In genomic region chr3:121577641-121578040, GRCm38 (mm10) we compare ENCODE assay signal across 11 mouse cellular contexts. TPM values are rescaled to one million over a fixed set of nuclear protein-coding genes. Genes with fewer than 3 reads are reported as not detected.
DNase-seq lines count a peak whose midpoint lies in the region; ATAC-seq and TF ChIP-seq lines count a peak whose summit lies in the region.
"Had no signal": no experiment of that assay in that cellular context is flagged by ENCODE, and none has a peak within 500 bp of the region (broad histone marks: within the 10 kb centered on the region; RNA-seq: fewer than 3 reads in every experiment).

No protein-coding gene starts in this region.

- H3K9me3 ChIP-seq in heart, embryonic 13.5 days: no peaks in the 10 kb centered on the region
- no peaks in the 10 kb centered on the region for H3K9me3 ChIP-seq in lung, embryonic 14.5 days (ENCODE audit: low read depth, low read length)
- H3K9me3 ChIP-seq in embryonic facial prominence, embryonic 15.5 days (replicated peaks): no peaks in the 10 kb centered on the region

- WGBS in heart, embryonic 13.5 days: 79% methylated on average over 5 of the region's 5 CpGs
- whole genome bisulfite sequencing in lung, embryonic 14.5 days: 83% methylated on average over 5 of the region's 5 CpGs
- 70% methylated on average over 5 of the region's 5 CpGs for WGBS in embryonic facial prominence, embryonic 15.5 days
- WGBS in small intestine, adult 2 months: 87% methylated on average over 5 of the region's 5 CpGs

- intact Hi-C loops in heart, postnatal 10 days (cut with DNase I): no loop called here

- no peak for DNase-seq in heart, postnatal 10 days
- no peak for DNase-seq in lung, embryonic 14.5 days
- no peak for DNase-seq in lung, postnatal 14 days
- DNase-seq in cerebellum, adult 8-10 months: no peak
- no peak for DNase-seq in adrenal gland, postnatal 4 days (ENCODE audit: low spot score in 2 of 2)
- DNase-seq: B cell, adult 2 months; right cerebral cortex, adult 18-20 months had no signal

- TF ChIP-seq CTCF in lung, embryonic 14.5 days (IDR thresholded peaks at IDR 0.05; ENCODE audit: low read depth): no peak
- TF ChIP-seq CTCF in small intestine, adult 2 months (IDR thresholded peaks at IDR 0.05; ENCODE audit: extremely low read depth, insufficient read length, insufficient replicate concordance, low read depth, low read length): no peak

- no peak overlapping the region for H3K4me2 ChIP-seq in heart, embryonic 13.5 days
- no peak overlapping the region for H3K4me2 ChIP-seq in lung, embryonic 14.5 days
- no peak overlapping the region for H3K4me2 ChIP-seq in embryonic facial prominence, embryonic 15.5 days (replicated peaks)

- no peaks in the 10 kb centered on the region for H3K27me3 ChIP-seq in heart, embryonic 13.5 days (replicated peaks)
- H3K27me3 ChIP-seq in lung, embryonic 14.5 days (ENCODE audit: insufficient read depth, low read length): no peaks in the 10 kb centered on the region
- no peaks in the 10 kb centered on the region for H3K27me3 ChIP-seq in embryonic facial prominence, embryonic 15.5 days
- H3K27me3 ChIP-seq in small intestine, adult 2 months (ENCODE audit: control insufficient read depth, insufficient read depth, low read length): no peaks in the 10 kb centered on the region

- H3K27ac ChIP-seq in heart, embryonic 13.5 days (replicated peaks): peak overlapping the region; percentile 54
- H3K27ac ChIP-seq in lung, embryonic 14.5 days (ENCODE audit: low read depth): peak overlapping the region; percentile 90
- H3K27ac ChIP-seq in embryonic facial prominence, embryonic 15.5 days (replicated peaks): peak overlapping the region; percentile 71
- 0 out of 2 replicates have a peak overlapping the region, but pooled peaks have one; percentile 33 for H3K27ac ChIP-seq in small intestine, adult 2 months (ENCODE audit: insufficient read depth, low read depth, low read length)

- H3K36me3 ChIP-seq in heart, embryonic 13.5 days: no peaks in the 10 kb centered on the region
- H3K36me3 ChIP-seq in lung, embryonic 14.5 days (ENCODE audit: insufficient read depth): no peaks in the 10 kb centered on the region
- no peaks in the 10 kb centered on the region for H3K36me3 ChIP-seq in embryonic facial prominence, embryonic 15.5 days
- H3K36me3 ChIP-seq in small intestine, adult 2 months (ENCODE audit: control insufficient read depth, insufficient read depth, low read length): no peaks in the 10 kb centered on the region

- no peak overlapping the region for H3K9ac ChIP-seq in heart, embryonic 13.5 days
- H3K9ac ChIP-seq in lung, embryonic 14.5 days: no peak overlapping the region
- H3K9ac ChIP-seq in embryonic facial prominence, embryonic 15.5 days: no peak overlapping the region

- peaks cover 15% of the 10 kb centered on the region for H3K4me1 ChIP-seq in heart, embryonic 13.5 days
- H3K4me1 ChIP-seq in lung, embryonic 14.5 days (ENCODE audit: insufficient read depth): peaks cover 9% of the 10 kb centered on the region
- H3K4me1 ChIP-seq in embryonic facial prominence, embryonic 15.5 days: peaks cover 14% of the 10 kb centered on the region
- no peaks in the 10 kb centered on the region for H3K4me1 ChIP-seq in small intestine, adult 2 months (ENCODE audit: control insufficient read depth, insufficient read depth, insufficient read length, low read length)

- no peak overlapping the region for H3K4me3 ChIP-seq in heart, embryonic 13.5 days
- no peak overlapping the region for H3K4me3 ChIP-seq in lung, embryonic 14.5 days (ENCODE audit: low read depth, low read length)
- no peak overlapping the region for H3K4me3 ChIP-seq in embryonic facial prominence, embryonic 15.5 days (replicated peaks)
- H3K4me3 ChIP-seq in small intestine, adult 2 months (ENCODE audit: low read depth, low read length): no peak overlapping the region

- no peak for TF ChIP-seq POLR2A in small intestine, adult 2 months (IDR thresholded peaks at IDR 0.05; ENCODE audit: low read depth, low read length)

- no peak for ATAC-seq in heart, embryonic 13.5 days (ENCODE audit: extremely low read depth, insufficient number of reproducible peaks, low FRiP score, low TSS enrichment)
- peak; percentile 10; the same call in 1 of the 2 replicates for ATAC-seq in lung, embryonic 14.5 days (ENCODE audit: insufficient read depth)
- no peak for ATAC-seq in embryonic facial prominence, embryonic 15.5 days (ENCODE audit: insufficient number of reproducible peaks, low FRiP score, low TSS enrichment, low read depth)

RNA-seq across cellular contexts. Expression of gene Slc44a3, which starts 45.4 kb away (rescaled TPM):
- 1.0 and 1.1 TPM in 2 replicates for polyA plus RNA-seq in heart, embryonic 13.5 days (2015; fragmentation: Nextera tagmentation; extraction: Ambion mirVana)
- total RNA-seq in heart, postnatal 10 days (2021): under 1 TPM; 0.32 to 0.74 TPM
- polyA plus RNA-seq in lung, embryonic 14.5 days (2014; fragmentation: Nextera tagmentation; extraction: Ambion mirVana): 12.0 and 12.2 TPM in 2 replicates
- 4.4 and 6.2 TPM in 2 replicates for polyA plus RNA-seq in embryonic facial prominence, embryonic 15.5 days (2015; fragmentation: Nextera tagmentation; extraction: Ambion mirVana)
- polyA plus RNA-seq in small intestine, adult 2 months (2012; rRNA removed): 4.6 and 5.9 TPM in 2 replicates
- total RNA-seq in adrenal gland, postnatal 4 days (2021): 10 to 100 TPM; 14.8 to 21.0 TPM
- total RNA-seq: megakaryocyte, adult 5-6 weeks had no signal

Comparison
In these comparisons a context has a peak if more than half of its experiments do, and no peak if none do; other contexts are left out.
1. H3K27ac ChIP-seq: peak in every context shown above with its lines; median percentile 90 in lung, embryonic 14.5 days; 71 in embryonic facial prominence, embryonic 15.5 days; 54 in heart, embryonic 13.5 days; 33 in small intestine, adult 2 months.